Mouse (Mus musculus) heart, adult 2 months (tissue): Measurements from ENCODE around the gene Hnrnpul1. TPM values are rescaled to one million over a fixed set of nuclear protein-coding genes. Genes with fewer than 3 reads are reported as not detected.

Experiments
- DNase-seq, 2 experiments: peaks; one replicate each; pipeline ENCODE4 v3.0.0; 2021
- H3K27ac ChIP-seq: fragments of 200-600 bp; 2 replicates; pipeline ENCODE4 v1.8.1; 2022
- H3K27me3 ChIP-seq: fragments of 200-500 bp; 2 replicates; pipeline ENCODE4 v1.6.1; 2012; ENCODE audit warnings: mild to moderate bottlenecking, low read length, inconsistent platforms, mixed read lengths; ENCODE audit not compliant: control insufficient read depth, insufficient read depth
- H3K36me3 ChIP-seq: fragments of 200-500 bp; 2 replicates; pipeline ENCODE4 v1.6.1; 2012; ENCODE audit warnings: low read length, inconsistent platforms; ENCODE audit not compliant: control insufficient read depth, insufficient read depth
- H3K4me1 ChIP-seq: fragments of 200-500 bp; 2 replicates; pipeline ENCODE4 v1.6.1; 2011; ENCODE audit warnings: low read length; ENCODE audit not compliant: control insufficient read depth, insufficient read depth
- H3K4me3 ChIP-seq: fragments of 200-600 bp; 2 replicates; pipeline ENCODE4 v1.8.1; 2022
- H3K79me2 ChIP-seq: fragments of 200-500 bp; replicated peaks from 2 replicates; pipeline ENCODE4 v1.6.1; 2012; ENCODE audit warnings: mild to moderate bottlenecking, inconsistent platforms, low read length, moderate library complexity, mixed read lengths; ENCODE audit not compliant: control insufficient read depth, insufficient read depth
- H3K9ac ChIP-seq: fragments of 200-500 bp; 2 replicates; pipeline ENCODE4 v1.6.1; 2012; ENCODE audit warnings: low read depth, mild to moderate bottlenecking, control low read depth, inconsistent platforms, low read length, mixed read lengths
- CTCF ChIP-seq: fragments of 200-600 bp; IDR thresholded peaks from 2 replicates; pipeline ENCODE4 v1.8.1; 2022; ENCODE audit warnings: antibody characterized with exemption, mild to moderate bottlenecking, moderate library complexity
- EP300 ChIP-seq: fragments of 200-500 bp; IDR thresholded peaks from 2 replicates; pipeline ENCODE4 v1.6.1; 2011; ENCODE audit warnings: low read depth, low read length, control low read depth; ENCODE audit not compliant: insufficient read depth
- POLR2A ChIP-seq: fragments of 200-500 bp; IDR thresholded peaks from 2 replicates; pipeline ENCODE4 v1.6.1; 2011; ENCODE audit warnings: mild to moderate bottlenecking, low read depth, low read length, control low read depth; ENCODE audit not compliant: insufficient read depth
- WGBS: fragments of 180-500 bp; shearing (Covaris S2); methylation state at CpG from one replicate; pipeline ENCODE4 v1.1.7; 2018; 5-methylcytosine and 5-hydroxymethylcytosine counted together
- intact Hi-C: fragments of 180-260 bp; cut with DNase I; formaldehyde crosslinking; loops from one replicate; pipeline ENCODE4 v1.15.1; 2025
- polyA plus RNA-seq: library from polyadenylated mRNA; depleted of rRNA; stranded (reverse); fragments of >200 nt; gene quantifications from 2 replicates; pipeline ENCODE4 v1.2.3, GENCODE M21; 2012
- total RNA-seq, 2 experiments: library from RNA; stranded (reverse); gene quantifications; 2 replicates each; pipeline ENCODE4 v1.2.3; 2021

The Hnrnpul1 gene
- total and polyA plus RNA-seq, 3 experiments: 29.4 to 76.2 (median 71.0) TPM

- Histone ChIP-seq H3K27me3 (no peaks in the 10 kb centered on the region), H3K4me3 (peak overlapping the region; percentile 64), H3K79me2 (no peaks in the 10 kb centered on the region), H3K36me3 (no peaks in the 10 kb centered on the region), H3K4me1 (no peaks in the 10 kb centered on the region; the same call in 1 of the 2 replicates), H3K27ac (peak overlapping the region; percentile 91), H3K9ac (peak overlapping the region; percentile 87)
- WGBS: under 1% methylated on average over 49 of the region's 52 CpGs
- TF ChIP-seq EP300: peak; percentile 65
- peak; percentile 18 for TF ChIP-seq CTCF
- no peak for TF ChIP-seq POLR2A
- intact Hi-C loops: loop anchor here (1.0 to 5.0 kb wide), 2 partner anchors 19 to 118 kb away; no protein-coding TSS in a partner anchor
- peak; percentile 85 to 90 for DNase-seq
Observed at GRCm38 (mm10) chr7:25688810-25689586, 65.6 kb downstream of the Hnrnpul1 start.

- Histone ChIP-seq H3K4me3 (peak overlapping the region; percentile 64), H3K36me3 (no peaks in the 10 kb centered on the region), H3K79me2 (no peaks in the 10 kb centered on the region), H3K27ac (peak overlapping the region; percentile 91), H3K4me1 (no peaks in the 10 kb centered on the region; the same call in 1 of the 2 replicates), H3K9ac (peak overlapping the region; percentile 87), H3K27me3 (no peaks in the 10 kb centered on the region)
- TF ChIP-seq CTCF (peak; percentile 72), POLR2A (no peak), EP300 (no peak)
- intact Hi-C loops: loop anchor here (2.0 to 5.0 kb wide), 3 partner anchors 33 to 119 kb away; partner anchors contain the start of gene Hnrnpul1
- peak; percentile 81 to 82 for DNase-seq
- WGBS: under 1% methylated on average over 47 of the region's 47 CpGs
Observed at GRCm38 (mm10) chr7:25687811-25688401, 66.7 kb downstream of the Hnrnpul1 start.

DNA sequence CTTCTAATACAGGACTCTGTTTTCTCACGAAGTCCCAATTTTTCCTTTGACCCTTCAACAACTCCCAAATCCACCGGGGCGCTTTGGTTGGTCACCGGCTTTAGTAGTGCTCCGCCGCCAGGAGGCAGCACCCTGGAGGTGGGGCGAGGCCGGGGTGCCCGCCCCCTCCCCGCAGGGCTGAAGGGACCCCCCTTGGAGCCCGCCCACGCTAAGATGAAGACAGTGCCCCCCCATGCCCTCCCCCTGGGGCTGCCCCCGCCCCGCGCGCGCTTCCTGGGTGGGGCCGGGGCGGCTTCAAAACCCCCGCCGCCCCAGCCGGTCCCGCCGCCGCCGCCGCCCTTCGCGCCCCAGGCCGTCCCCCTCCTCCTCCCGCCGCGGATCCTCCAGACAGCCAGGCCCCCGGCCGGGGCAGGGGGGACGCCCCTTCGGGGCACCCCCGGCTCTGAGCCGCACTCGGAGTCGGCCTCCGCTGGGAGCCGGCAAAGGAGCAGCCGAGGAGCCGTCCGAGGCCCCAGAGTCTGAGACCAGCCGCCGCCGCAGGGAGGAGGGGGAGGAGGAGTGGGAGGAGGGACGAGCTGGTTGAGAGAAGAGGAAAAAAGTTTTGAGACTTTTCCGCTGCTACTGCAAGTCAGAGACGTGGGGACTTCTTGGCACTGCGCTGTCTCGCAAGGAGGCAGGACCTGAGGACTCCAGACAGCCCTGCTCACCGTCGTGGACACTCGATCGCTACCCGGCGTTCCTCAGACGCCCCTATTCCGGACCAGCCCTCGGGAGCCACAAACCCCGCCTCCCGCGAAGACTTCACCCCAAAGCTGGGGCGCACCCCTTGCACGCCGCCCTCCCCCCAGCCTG, 67.7 kb downstream of the Hnrnpul1 start, which contains the start of gene Tgfb1:
Gene Tgfb1 (plus strand): TSS at position 323 of the 852 bp plus-strand sequence.
- peak; percentile 90 to 91 for DNase-seq
- under 1% methylated on average over 62 of the region's 69 CpGs for WGBS
- Histone ChIP-seq H3K4me3 (peak within 1 kb of the TSS; percentile 64), H3K27me3 (no peaks in the 10 kb centered on the region), H3K79me2 (no peaks in the 10 kb centered on the region), H3K9ac (peak within 1 kb of the TSS; percentile 87), H3K27ac (peak within 1 kb of the TSS; percentile 91), H3K36me3 (no peaks in the 10 kb centered on the region), H3K4me1 (no peaks in the 10 kb centered on the region; the same call in 1 of the 2 replicates)
- intact Hi-C loops: loop anchor here (2.0 to 5.0 kb wide), 3 partner anchors 34 to 120 kb away; partner anchors contain the start of gene Hnrnpul1
- TF ChIP-seq POLR2A (peak; percentile 52), CTCF (peak; percentile 99; the same call in 1 of the 2 replicates), EP300 (no peak)

GRCm38 (mm10) chr7:25685926-25686470, 68.6 kb downstream of the Hnrnpul1 start:
- Histone ChIP-seq H3K27me3 (no peaks in the 10 kb centered on the region), H3K4me3 (peak overlapping the region; percentile 64; the same call in 1 of the 2 replicates), H3K9ac (peak overlapping the region; percentile 28; the same call in 1 of the 2 replicates), H3K36me3 (no peaks in the 10 kb centered on the region), H3K79me2 (no peaks in the 10 kb centered on the region), H3K27ac (peak overlapping the region; percentile 91), H3K4me1 (peaks cover 2% of the 10 kb centered on the region; the same call in 1 of the 2 replicates)
- intact Hi-C loops: loop anchor here (2.0 to 5.0 kb wide), 3 partner anchors 35 to 121 kb away; partner anchors contain the start of gene Hnrnpul1
- DNase-seq: no peak
- TF ChIP-seq CTCF (no peak), EP300 (no peak), POLR2A (no peak)
- 79% methylated on average over 21 of the region's 21 CpGs for WGBS

- TF ChIP-seq EP300 (no peak), CTCF (no peak), POLR2A (no peak)
- no peak overlapping the region for H3K27ac ChIP-seq
- no peak overlapping the region for H3K4me3 ChIP-seq
- H3K79me2 ChIP-seq: no peaks in the 10 kb centered on the region
- peaks cover 2% of the 10 kb centered on the region; the same call in 1 of the 2 replicates for H3K4me1 ChIP-seq
- no peak for DNase-seq
- H3K27me3 ChIP-seq: no peaks in the 10 kb centered on the region
- WGBS: 92% methylated on average over 6 of the region's 6 CpGs
- intact Hi-C loops: loop anchor here (5.0 kb wide), 1 partner anchor 123 kb away; no protein-coding TSS in a partner anchor
- H3K9ac ChIP-seq: no peak overlapping the region
- no peaks in the 10 kb centered on the region for H3K36me3 ChIP-seq
Observed at GRCm38 (mm10) chr7:25684659-25685058, 69.9 kb downstream of the Hnrnpul1 start.
